Mouse (Mus musculus) MEL (cell line): ENCODE results near the gene Mri1. TPM values are rescaled to one million over a fixed set of nuclear protein-coding genes. Genes with fewer than 3 reads are reported as not detected.

Source experiments
- DNase-seq: peaks from one replicate; pipeline ENCODE4 v3.0.0; 2011; ENCODE audit warnings: low read depth, low spot score
- H3K27ac ChIP-seq: 2 replicates; pipeline ENCODE4 v1.5.1; 2012; ENCODE audit warnings: low read depth, mild to moderate bottlenecking, control low read depth, low read length, moderate library complexity; ENCODE audit not compliant: control insufficient read depth
- H3K27me3 ChIP-seq, 2 experiments: fragments of 150-350 bp in 1 of 2; sonication (generic) in 1 of 2; 2 replicates each; pipeline ENCODE4 v1.6.1; 2012; ENCODE audit warnings: low read length in 2 of 2, mild to moderate bottlenecking in 2 of 2, improper control_type of control experiment in 1 of 2, moderate library complexity in 1 of 2; ENCODE audit not compliant: insufficient read depth in 2 of 2, control insufficient read depth in 1 of 2
- H3K36me3 ChIP-seq, 2 experiments: 2 replicates each; pipeline ENCODE4 v1.6.1; 2012 to 2014; ENCODE audit warnings: low read length in 2 of 2, improper control_type of control experiment in 1 of 2, inconsistent platforms in 1 of 2, mild to moderate bottlenecking in 1 of 2; ENCODE audit not compliant: insufficient read depth in 2 of 2, control insufficient read depth in 1 of 2
- H3K4me1 ChIP-seq, 2 experiments: fragments of 150-350 bp in 1 of 2; sonication (generic) in 1 of 2; 2 replicates each; pipeline ENCODE4 v1.6.1; 2012; ENCODE audit warnings: low read length in 2 of 2, improper control_type of control experiment in 1 of 2, mild to moderate bottlenecking in 1 of 2; ENCODE audit not compliant: insufficient read depth in 2 of 2, control insufficient read depth in 1 of 2
- H3K4me3 ChIP-seq, 2 experiments: fragments of 150-350 bp in 1 of 2; sonication (generic) in 1 of 2; 2 replicates each; pipeline ENCODE4 v1.5.1; 2012; ENCODE audit warnings: low read depth in 2 of 2, low read length in 2 of 2, mild to moderate bottlenecking in 2 of 2, moderate library complexity in 2 of 2, control low read depth in 1 of 2, improper control_type of control experiment in 1 of 2; ENCODE audit not compliant: control insufficient read depth in 1 of 2, insufficient read depth in 1 of 2
- H3K79me2 ChIP-seq: 2 replicates; pipeline ENCODE4 v1.6.1; 2012; ENCODE audit warnings: mild to moderate bottlenecking, low read length, moderate library complexity; ENCODE audit not compliant: control insufficient read depth, poor library complexity, insufficient read depth
- H3K9ac ChIP-seq: 2 replicates; pipeline ENCODE4 v1.6.1; 2012; ENCODE audit warnings: low read depth, mild to moderate bottlenecking, control low read depth, low read length, moderate library complexity; ENCODE audit not compliant: control insufficient read depth, poor library complexity, severe bottlenecking
- H3K9me3 ChIP-seq: fragments of 150-350 bp; sonication (generic); replicated peaks from 2 replicates; pipeline ENCODE4 v1.6.1; 2012; ENCODE audit warnings: mild to moderate bottlenecking, low read length, improper control_type of control experiment, moderate library complexity; ENCODE audit not compliant: insufficient read depth
- ELF1 ChIP-seq: IDR thresholded peaks from 2 replicates; pipeline ENCODE4 v1.6.1; 2014; ENCODE audit warnings: low read depth, mild to moderate bottlenecking, inconsistent platforms, low read length, improper control_type of control experiment, moderate library complexity
- EP300 ChIP-seq, 2 experiments: IDR thresholded peaks; 2 replicates each; pipeline ENCODE4 v1.6.1; 2011; ENCODE audit warnings: improper control_type of control experiment in 2 of 2, low read length in 2 of 2, low read depth in 1 of 2, mild to moderate bottlenecking in 1 of 2
- KAT2A ChIP-seq: conservative IDR thresholded peaks from 2 replicates; pipeline ENCODE4 v1.6.1; 2012; ENCODE audit warnings: low read depth, low read length, improper control_type of control experiment, inconsistent platforms
- MAZ ChIP-seq: IDR thresholded peaks from 2 replicates; pipeline ENCODE4 v1.6.1; 2012; ENCODE audit warnings: low read depth, mild to moderate bottlenecking, inconsistent platforms, low read length, improper control_type of control experiment
- MXI1 ChIP-seq: IDR thresholded peaks from 2 replicates; pipeline ENCODE4 v1.6.1; 2011; ENCODE audit warnings: mild to moderate bottlenecking, low read depth, low read length, improper control_type of control experiment
- NELFE ChIP-seq: IDR thresholded peaks from 2 replicates; pipeline ENCODE4 v1.6.1; 2011; ENCODE audit warnings: low read depth, low read length, improper control_type of control experiment
- POLR2A ChIP-seq, 2 experiments: IDR thresholded peaks; 2 replicates each; pipeline ENCODE4 v1.6.1; 2011 to 2012; ENCODE audit warnings: low read length in 2 of 2, mild to moderate bottlenecking in 2 of 2, control low read depth in 1 of 2, improper control_type of control experiment in 1 of 2, low read depth in 1 of 2, moderate library complexity in 1 of 2; ENCODE audit not compliant: control insufficient read depth in 1 of 2, insufficient read depth in 1 of 2, poor library complexity in 1 of 2
- RAD21 ChIP-seq: IDR thresholded peaks from 2 replicates; pipeline ENCODE4 v1.6.1; 2011; ENCODE audit warnings: mild to moderate bottlenecking, low read depth, low read length, improper control_type of control experiment
- SMC3 ChIP-seq: IDR thresholded peaks from 2 replicates; pipeline ENCODE4 v1.6.1; 2011; ENCODE audit warnings: low read depth, low read length, improper control_type of control experiment
- TAL1 ChIP-seq: IDR thresholded peaks from 2 replicates; pipeline ENCODE4 v1.6.1; 2012; ENCODE audit warnings: mild to moderate bottlenecking, inconsistent platforms, low read length, moderate library complexity, mixed read lengths
- UBTF ChIP-seq: IDR thresholded peaks from 2 replicates; pipeline ENCODE4 v1.6.1; 2012; ENCODE audit warnings: low read depth, mild to moderate bottlenecking, inconsistent platforms, low read length, improper control_type of control experiment, moderate library complexity, borderline replicate concordance; ENCODE audit not compliant: insufficient read depth
- USF1 ChIP-seq: IDR thresholded peaks from 2 replicates; pipeline ENCODE4 v1.6.1; 2014; ENCODE audit warnings: low read depth, mild to moderate bottlenecking, inconsistent platforms, low read length, improper control_type of control experiment, moderate library complexity
- ZMIZ1 ChIP-seq: IDR thresholded peaks from 2 replicates; pipeline ENCODE4 v1.6.1; 2012; ENCODE audit warnings: low read depth, mild to moderate bottlenecking, inconsistent platforms, low read length, improper control_type of control experiment, moderate library complexity
- ZNF384 ChIP-seq: IDR thresholded peaks from 2 replicates; pipeline ENCODE4 v1.6.1; 2012; ENCODE audit warnings: low read depth, mild to moderate bottlenecking, inconsistent platforms, low read length, improper control_type of control experiment
- polyA plus RNA-seq, 2 experiments: library from polyadenylated mRNA; stranded (reverse) in 1 of 2; unstranded in 1 of 2; fragments of >175 nt in 1 of 2; fragments of >200 nt in 1 of 2; gene quantifications; 2 replicates each; pipeline versions ENCODE4 v1.2.1 to v1.2.4; 2012; ENCODE audit warnings: low replicate concordance in 2 of 2, low read depth in 1 of 2; ENCODE audit not compliant: insufficient read length in 2 of 2, insufficient read depth in 1 of 2, missing spikeins in 1 of 2
- total RNA-seq: library from RNA; depleted of rRNA; stranded (reverse); fragments of 300-350 nt; gene quantifications from 2 replicates; pipeline ENCODE4 v1.2.3, GENCODE M21; 2012

The Mri1 gene
- total and polyA plus RNA-seq, 3 experiments = 27.8 to 43.2 TPM; not detected in 1

DNA sequence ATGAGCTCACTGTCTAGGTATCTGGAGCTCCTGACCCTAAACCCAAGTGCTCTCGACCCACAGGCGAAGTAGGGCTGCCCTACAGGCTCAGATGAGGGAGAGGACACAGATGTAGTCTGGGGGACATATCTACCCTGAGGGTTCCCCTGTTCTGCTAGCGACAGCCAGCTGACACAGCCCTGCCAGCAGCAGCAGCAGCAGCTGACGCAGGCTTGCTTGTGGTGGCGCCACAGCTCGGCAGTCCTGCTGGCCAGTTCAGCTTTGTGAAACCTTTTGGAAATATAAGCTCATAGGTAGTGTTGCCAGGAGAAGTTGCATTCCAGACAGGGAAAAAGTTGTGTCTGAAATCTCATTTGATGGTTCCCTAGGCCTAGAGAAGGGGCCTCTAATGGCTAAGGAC, 16.0 kb downstream of the Mri1 start:
- Histone ChIP-seq H3K9me3 (no peaks in the 10 kb centered on the region), H3K36me3 (peaks cover 0 to 5% of the 10 kb centered on the region in 2 experiments; a peak in 2 of 4 replicates), H3K9ac (no peak overlapping the region), H3K4me1 (peaks cover 2 to 6% of the 10 kb centered on the region in 2 experiments; a peak in 2 of 4 replicates), H3K27me3 (no peaks in the 10 kb centered on the region), H3K27ac (no peak overlapping the region), H3K79me2 (no peaks in the 10 kb centered on the region; the same call in 1 of the 2 replicates), H3K4me3 (no peak overlapping the region)
- DNase-seq = no peak
- TF ChIP-seq UBTF (no peak), USF1 (no peak), SMC3 (no peak), ZNF384 (no peak), MAZ (no peak), ZMIZ1 (no peak), POLR2A (IDR thresholded peaks at IDR 0.05; ENCODE audit: control insufficient read depth in 1 of 2, insufficient read depth in 1 of 2, low read depth in 1 of 2, low read length in 2 of 2, poor library complexity in 1 of 2) (no peak), RAD21 (no peak)

DNA sequence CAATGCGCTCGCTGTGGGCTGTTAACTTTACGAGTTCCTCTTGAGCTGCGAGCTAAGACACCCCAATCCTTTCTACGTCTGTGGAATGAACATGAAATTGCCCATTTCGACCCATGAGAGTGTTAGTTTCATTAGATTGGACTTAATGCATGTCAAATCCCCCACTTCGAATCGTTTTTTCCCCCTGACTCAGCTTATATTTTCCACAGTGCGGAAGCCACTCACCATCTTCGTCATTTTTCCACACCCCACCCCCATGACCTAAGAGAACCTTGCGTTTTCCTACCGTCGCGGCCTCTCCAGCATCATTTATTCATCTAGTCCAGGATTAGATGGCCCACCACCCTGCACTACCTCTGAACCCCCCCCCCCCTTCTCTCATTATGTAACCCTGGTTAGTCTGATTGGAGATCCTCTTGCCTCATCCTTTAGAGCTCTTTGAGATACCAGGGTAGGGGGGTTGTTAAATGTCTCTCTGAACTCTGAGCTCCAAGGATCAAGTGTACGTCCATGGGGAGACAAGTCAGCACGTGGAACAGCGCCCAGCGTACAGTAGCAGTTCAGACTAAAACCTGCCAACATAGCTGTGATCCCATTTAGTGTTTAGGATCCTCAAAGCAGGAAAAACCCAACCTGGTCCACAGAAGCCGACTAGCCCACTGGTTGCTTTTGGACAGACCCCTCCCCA, 19.4 kb downstream of the Mri1 start:
- TF ChIP-seq KAT2A (no peak), SMC3 (no peak), EP300 (IDR thresholded peaks at IDR 0.05; ENCODE audit: low read depth in 1 of 2, low read length in 2 of 2) (no peak), MXI1 (peak; percentile 67), TAL1 (no peak), ELF1 (peak; percentile 22; the same call in 1 of the 2 replicates), NELFE (peak; percentile 32; the same call in 1 of the 2 replicates), ZMIZ1 (no peak)
- Histone ChIP-seq H3K79me2 (no peaks in the 10 kb centered on the region; the same call in 1 of the 2 replicates), H3K27me3 (no peaks in the 10 kb centered on the region), H3K9me3 (no peaks in the 10 kb centered on the region), H3K9ac (peak overlapping the region; percentile 65), H3K4me1 (peaks cover 2 to 6% of the 10 kb centered on the region in 2 experiments; a peak in 2 of 4 replicates), H3K4me3 (peak overlapping the region; percentile 75 to 90), H3K27ac (peak overlapping the region; percentile 43), H3K36me3 (peaks cover 0 to 5% of the 10 kb centered on the region in 2 experiments; a peak in 1 of 4 replicates)
- peak; percentile 54 for DNase-seq
